Mouse (Mus musculus) C2C12 (cell line): ENCODE results near the gene Tiprl.

Experiments
- CTCF ChIP-seq: IDR thresholded peaks from one replicate; pipeline ENCODE4 v1.5.1; 2011; ENCODE audit not compliant: control insufficient read depth, insufficient read depth, insufficient read length
- MAX ChIP-seq: IDR thresholded peaks from one replicate; pipeline ENCODE4 v1.6.1; 2011; ENCODE audit warnings: mild to moderate bottlenecking, control low read depth
- MYOD1 ChIP-seq: IDR thresholded peaks from one replicate; pipeline ENCODE4 v1.6.1; 2011; ENCODE audit warnings: low read depth; ENCODE audit not compliant: control insufficient read depth, insufficient read length
- USF1 ChIP-seq: IDR thresholded peaks from one replicate; pipeline ENCODE4 v1.6.1; 2011; ENCODE audit warnings: low read depth, mild to moderate bottlenecking, control low read depth, moderate library complexity

DNA sequence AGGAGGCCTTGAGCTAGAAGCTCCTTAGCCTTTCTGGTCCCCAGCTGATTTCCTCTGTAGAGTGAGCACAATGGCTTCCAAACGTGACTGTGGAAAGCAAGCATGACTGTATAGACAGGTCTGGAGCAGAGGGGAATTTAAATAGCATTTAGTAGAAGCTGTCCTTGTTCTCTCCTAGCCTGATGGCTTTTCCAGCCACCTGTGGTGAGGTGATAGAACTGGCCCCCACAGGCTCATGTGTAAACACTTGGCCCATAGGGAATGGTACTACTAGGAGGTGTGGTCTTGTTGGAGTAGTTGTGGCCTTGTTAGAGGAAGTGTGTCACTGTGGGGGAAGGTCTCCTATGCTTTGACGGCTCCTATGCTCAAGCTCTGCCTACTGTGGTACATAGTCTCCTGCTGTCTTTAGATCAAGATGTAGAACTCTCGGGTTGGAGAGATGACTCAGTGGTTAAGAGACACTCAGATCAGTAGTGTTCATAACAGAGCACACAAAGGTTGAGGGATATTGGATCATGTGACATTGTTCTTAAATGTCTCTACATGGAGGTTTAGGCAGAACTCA lies 41.3 kb downstream of the Tiprl start:
- TF ChIP-seq MYOD1 (no peak), CTCF (no peak), MAX (no peak), USF1 (no peak)
